Mouse (Mus musculus) embryonic facial prominence, embryonic 13.5 days (tissue): ENCODE results near the gene Ints4. TPM values are rescaled to one million over a fixed set of nuclear protein-coding genes. Genes with fewer than 3 reads are reported as not detected.

ENCODE experiments used
- ATAC-seq: fragments of 200-750 bp; cut with Nextera tagmentation; 2 replicates; pipeline ENCODE4 v1.8.0; 2017; ENCODE audit warnings: low read depth; ENCODE audit not compliant: insufficient number of reproducible peaks, insufficient read depth, low FRiP score, low TSS enrichment
- H3K27ac ChIP-seq: fragments of 300-500 bp; sonication (generic); 2 replicates; pipeline ENCODE4 v1.5.1; 2015; ENCODE audit warnings: moderate library complexity, mild to moderate bottlenecking, inconsistent platforms
- H3K27me3 ChIP-seq: fragments of 300-500 bp; sonication (generic); 2 replicates; pipeline ENCODE4 v1.6.1; 2015; ENCODE audit warnings: mild to moderate bottlenecking, inconsistent platforms
- H3K36me3 ChIP-seq: fragments of 300-500 bp; sonication (generic); 2 replicates; pipeline ENCODE4 v1.6.1; 2015; ENCODE audit warnings: mild to moderate bottlenecking, inconsistent platforms
- H3K4me1 ChIP-seq: fragments of 300-500 bp; sonication (generic); 2 replicates; pipeline ENCODE4 v1.6.1; 2015; ENCODE audit warnings: inconsistent platforms
- H3K4me2 ChIP-seq: fragments of 300-500 bp; sonication (generic); 2 replicates; pipeline ENCODE4 v1.6.1; 2015; ENCODE audit warnings: moderate library complexity, mild to moderate bottlenecking, inconsistent platforms
- H3K4me3 ChIP-seq: fragments of 300-500 bp; sonication (generic); 2 replicates; pipeline ENCODE4 v1.5.1; 2015; ENCODE audit warnings: mild to moderate bottlenecking, inconsistent platforms
- H3K9ac ChIP-seq: fragments of 300-500 bp; sonication (generic); 2 replicates; pipeline ENCODE4 v1.6.1; 2015; ENCODE audit warnings: mild to moderate bottlenecking, inconsistent platforms
- H3K9me3 ChIP-seq: fragments of 300-500 bp; sonication (generic); 2 replicates; pipeline ENCODE4 v1.6.1; 2016; ENCODE audit warnings: inconsistent platforms
- WGBS: fragments of 180-500 bp; shearing (Covaris S2); methylation state at CpG from one replicate; pipeline ENCODE4 v1.1.7; 2015; ENCODE audit warnings: mixed read lengths; 5-methylcytosine and 5-hydroxymethylcytosine counted together
- polyA plus RNA-seq: library from polyadenylated mRNA; unstranded; fragments of >200 nt; fragmentation: Nextera tagmentation; extraction: Ambion mirVana; gene quantifications from 2 replicates; pipeline ENCODE4 v1.2.1, GENCODE M21; 2015

Ints4 gene
- polyA plus RNA-seq, 1 experiment from 2014 or later: 53.0 TPM

- ATAC-seq: no peak
- H3K36me3 ChIP-seq: peaks cover 10% of the 10 kb centered on the region; the same call in 1 of the 2 replicates
- H3K4me2 ChIP-seq: no peak overlapping the region
- peaks cover 30% of the 10 kb centered on the region for H3K4me1 ChIP-seq
- H3K27ac ChIP-seq: no peak overlapping the region
- H3K27me3 ChIP-seq: no peaks in the 10 kb centered on the region
- no peak overlapping the region for H3K4me3 ChIP-seq
- H3K9me3 ChIP-seq: no peaks in the 10 kb centered on the region
- WGBS: 38% methylated on average over 3 of the region's 3 CpGs
- no peak overlapping the region for H3K9ac ChIP-seq
Observed at GRCm38 (mm10) chr7:97590488-97590887, 109.7 kb downstream of the Ints4 start.

Other genes with a start within 250 kb of the Ints4 start
- gene Usp35, start 148.9 kb upstream of the Ints4 start, polyA plus RNA-seq: 1.7 and 2.3 TPM in 2 replicates
- 3.8 and 4.7 TPM in 2 replicates for gene Kctd21, start 148.6 kb upstream of the Ints4 start, polyA plus RNA-seq
- gene Alg8, start 109.3 kb upstream of the Ints4 start, polyA plus RNA-seq: 35.2 and 36.1 TPM in 2 replicates
- 346 and 350 TPM in 2 replicates for gene Ndufc2, start 81.0 kb upstream of the Ints4 start, polyA plus RNA-seq
- gene Thrsp, start 63.2 kb upstream of the Ints4 start, polyA plus RNA-seq: 0.63 and 1.0 TPM in 2 replicates
- 4.4 and 6.0 TPM in 2 replicates for gene Kctd14, start 29.6 kb upstream of the Ints4 start, polyA plus RNA-seq
- 67.5 and 69.0 TPM in 2 replicates for gene Aamdc, start 98.5 kb downstream of the Ints4 start, polyA plus RNA-seq
- 34.9 and 36.9 TPM in 2 replicates for gene Rsf1, start 98.9 kb downstream of the Ints4 start, polyA plus RNA-seq
- 223 and 229 TPM in 2 replicates for gene Clns1a, start 215.7 kb downstream of the Ints4 start, polyA plus RNA-seq